In the genomic region with DNA sequence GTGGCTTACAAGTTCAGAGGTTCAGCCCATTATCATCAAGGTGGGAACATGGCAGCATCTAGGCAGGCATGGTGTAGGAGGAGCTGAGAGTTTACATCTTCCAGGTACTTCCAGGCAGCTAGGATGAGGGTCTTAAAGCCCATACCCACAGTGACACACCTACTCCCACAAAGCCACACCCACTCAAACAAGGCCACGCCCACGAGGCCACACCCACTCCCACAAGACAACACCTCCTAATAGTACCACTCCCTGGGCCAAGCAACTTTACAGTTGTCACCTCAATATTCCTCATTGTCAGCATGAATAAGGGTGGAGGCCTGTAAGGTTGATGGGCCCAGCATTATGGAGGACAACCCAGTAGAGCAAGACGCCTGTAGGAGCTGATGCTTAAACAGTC, we compare ENCODE assay signal across 10 mouse cellular contexts.
"Had no signal": no experiment of that assay in that cellular context is flagged by ENCODE, and none has a peak within 500 bp of the region (broad histone marks: within the 10 kb centered on the region; RNA-seq: fewer than 3 reads in every experiment).

No protein-coding gene starts in this region.

- H3K27me3 ChIP-seq: neural tube, embryonic 15.5 days had no signal

- H3K27ac ChIP-seq: left cerebral cortex, adult 2 months; liver, embryonic 15.5 days; midbrain, embryonic 13.5 days; neural tube, embryonic 15.5 days had no signal

- H3K4me3 ChIP-seq: left cerebral cortex, adult 2 months; limb, embryonic 10.5 days; liver, embryonic 15.5 days; midbrain, embryonic 13.5 days; neural tube, embryonic 15.5 days had no signal

- DNase-seq: kidney, postnatal 10 days; lung, adult 2 months; lung, postnatal 36 days; right cerebral cortex, adult 18-20 months; right cerebral cortex, postnatal 25 days had no signal
